Mouse (Mus musculus): ENCODE measurements around the gene Pus10.

GRCm38 (mm10) chr11:23704604-23705294, 39.3 kb downstream of the Pus10 start:
- TF ChIP-seq POLR2A (IDR thresholded peaks at IDR 0.05; ENCODE audit: low read depth, low read length) (no peak), CTCF (IDR thresholded peaks at IDR 0.05; ENCODE audit: borderline replicate concordance, insufficient read depth, low read length) (no peak)

Measured in embryonic fibroblast, embryonic 13.5 days (primary cell).